In the genomic region with DNA sequence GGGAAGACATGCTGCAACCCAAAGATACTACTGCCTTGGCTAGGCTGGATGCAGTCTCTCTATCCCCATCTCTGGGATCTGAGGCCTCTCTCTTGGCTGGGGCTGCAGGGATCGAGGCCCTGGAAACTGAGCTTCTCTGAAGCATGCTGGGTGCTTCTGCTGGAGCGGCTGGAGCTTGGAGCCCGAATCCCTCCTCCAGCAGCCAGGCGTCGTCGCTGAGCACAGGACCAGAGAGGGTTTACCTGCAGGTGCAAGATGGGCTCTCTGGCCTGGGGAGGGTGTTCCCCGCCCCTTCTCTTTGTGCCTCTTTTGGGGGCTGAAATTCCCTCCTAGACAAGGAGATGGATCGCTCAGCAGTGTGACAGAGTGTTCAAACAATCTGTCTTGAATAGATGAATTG, we compare ENCODE assay signal across 17 mouse cellular contexts. TPM values are rescaled to one million over a fixed set of nuclear protein-coding genes. Genes with fewer than 3 reads are reported as not detected.
DNase-seq lines count a peak whose midpoint lies in the region; ATAC-seq and TF ChIP-seq lines count a peak whose summit lies in the region.
"Had no signal": no experiment of that assay in that cellular context is flagged by ENCODE, and none has a peak within 500 bp of the region (broad histone marks: within the 10 kb centered on the region; RNA-seq: fewer than 3 reads in every experiment).

No protein-coding gene starts in this region.

- TF ChIP-seq CTCF in layer of hippocampus, adult 2 months (conservative IDR thresholded peaks at IDR 0.05): peak; percentile 52
- peak; percentile 58 for TF ChIP-seq CTCF in hindbrain, postnatal 0 days (IDR thresholded peaks at IDR 0.05; ENCODE audit: low read depth)
- TF ChIP-seq CTCF in olfactory bulb, adult 2 months (IDR thresholded peaks at IDR 0.05; ENCODE audit: insufficient read depth, low read depth, low read length): peak; percentile 34; the same call in 1 of the 2 replicates

- no peak for DNase-seq in layer of hippocampus, adult 2 months (ENCODE audit: low spot score in 2 of 2)
- DNase-seq in layer of hippocampus, adult 8-10 months (ENCODE audit: low spot score in 2 of 2): no peak
- peak; percentile 59 for DNase-seq in forebrain, embryonic 14.5 days (ENCODE audit: low spot score)
- peak; percentile 55 for DNase-seq in hindbrain, postnatal 0 days (ENCODE audit: low spot score)
- DNase-seq in lung, postnatal 25 days (ENCODE audit: low spot score): no peak
- DNase-seq in cerebellum, adult 18-20 months: no peak
- DNase-seq: gastrocnemius, postnatal 25 days; layer of hippocampus, postnatal 36 days; lung, adult 18-20 months had no signal

- H3K9ac ChIP-seq in forebrain, embryonic 14.5 days (ENCODE audit: low read length): peak overlapping the region; percentile 77
- peak overlapping the region; percentile 24; the same call in 1 of the 2 replicates for H3K9ac ChIP-seq in hindbrain, postnatal 0 days (replicated peaks; ENCODE audit: low read length)
- H3K9ac ChIP-seq: heart, embryonic 13.5 days; stomach, embryonic 15.5 days had no signal

- H3K4me2 ChIP-seq in forebrain, embryonic 14.5 days (ENCODE audit: low read length): peak overlapping the region; percentile 61
- peak overlapping the region; percentile 66 for H3K4me2 ChIP-seq in hindbrain, postnatal 0 days (ENCODE audit: low read depth, low read length)
- H3K4me2 ChIP-seq: heart, embryonic 13.5 days; stomach, embryonic 15.5 days had no signal

- WGBS in forebrain, embryonic 14.5 days: 2% methylated on average over 8 of the region's 8 CpGs
- 13% methylated on average over 8 of the region's 8 CpGs for WGBS in hindbrain, postnatal 0 days
- WGBS in olfactory bulb, adult 2 months: 24% methylated on average over 8 of the region's 8 CpGs

- H3K27me3 ChIP-seq in forebrain, embryonic 14.5 days (replicated peaks; ENCODE audit: control insufficient read depth, insufficient read depth, low read length): peaks cover 85% of the 10 kb centered on the region
- peaks cover 15% of the 10 kb centered on the region for H3K27me3 ChIP-seq in hindbrain, postnatal 0 days (ENCODE audit: insufficient read depth, low read length)

- no peaks in the 10 kb centered on the region for H3K9me3 ChIP-seq in forebrain, embryonic 14.5 days (replicated peaks; ENCODE audit: control insufficient read depth, low read length)
- H3K9me3 ChIP-seq in hindbrain, postnatal 0 days (ENCODE audit: low read length): no peaks in the 10 kb centered on the region
- H3K9me3 ChIP-seq: embryonic facial prominence, embryonic 10.5 days; heart, embryonic 13.5 days; stomach, embryonic 15.5 days had no signal

- H3K27ac ChIP-seq in layer of hippocampus, adult 2 months: no peak overlapping the region
- H3K27ac ChIP-seq in forebrain, embryonic 14.5 days (ENCODE audit: low read depth, low read length): peak overlapping the region; percentile 94; the same call in 1 of the 2 replicates
- peak overlapping the region; percentile 28; the same call in 1 of the 2 replicates for H3K27ac ChIP-seq in hindbrain, postnatal 0 days
- H3K27ac ChIP-seq in olfactory bulb, adult 2 months (ENCODE audit: insufficient read depth, low read depth, low read length): peak overlapping the region; percentile 8; the same call in 1 of the 2 replicates
- H3K27ac ChIP-seq: embryonic facial prominence, embryonic 10.5 days; heart, embryonic 13.5 days; kidney, postnatal 0 days; stomach, embryonic 15.5 days had no signal

- no peak for ATAC-seq in forebrain, embryonic 14.5 days
- ATAC-seq in hindbrain, postnatal 0 days: no peak
- ATAC-seq in megakaryocyte-erythroid progenitor cell, adult 5-6 weeks (replicated peaks; ENCODE audit: low FRiP score, low TSS enrichment, poor library complexity, severe bottlenecking): no peak

- peak overlapping the region; percentile 9; the same call in 1 of the 2 replicates for H3K4me3 ChIP-seq in layer of hippocampus, adult 2 months
- peak overlapping the region; percentile 50 for H3K4me3 ChIP-seq in forebrain, embryonic 14.5 days (ENCODE audit: low read depth, low read length)
- peak overlapping the region; percentile 59 for H3K4me3 ChIP-seq in hindbrain, postnatal 0 days (ENCODE audit: low read length)
- peak overlapping the region; percentile 54 for H3K4me3 ChIP-seq in olfactory bulb, adult 2 months (ENCODE audit: insufficient read depth, low read depth, low read length)
- H3K4me3 ChIP-seq: embryonic facial prominence, embryonic 10.5 days; heart, embryonic 13.5 days; stomach, embryonic 15.5 days had no signal

- no peak for TF ChIP-seq POLR2A in olfactory bulb, adult 2 months (IDR thresholded peaks at IDR 0.05; ENCODE audit: insufficient read depth, low read depth, low read length)

- no peaks in the 10 kb centered on the region for H3K36me3 ChIP-seq in forebrain, embryonic 14.5 days (ENCODE audit: control insufficient read depth, insufficient read depth, low read length)
- H3K36me3 ChIP-seq in hindbrain, postnatal 0 days (ENCODE audit: insufficient read depth, low read length): no peaks in the 10 kb centered on the region
- H3K36me3 ChIP-seq: embryonic facial prominence, embryonic 10.5 days; heart, embryonic 13.5 days; stomach, embryonic 15.5 days had no signal

- peaks cover 24% of the 10 kb centered on the region; the same call in 1 of the 2 replicates for H3K4me1 ChIP-seq in forebrain, embryonic 14.5 days (ENCODE audit: control insufficient read depth, insufficient read depth, low read length)
- H3K4me1 ChIP-seq in hindbrain, postnatal 0 days (ENCODE audit: insufficient read depth, low read length): peaks cover 17% of the 10 kb centered on the region
- H3K4me1 ChIP-seq in olfactory bulb, adult 2 months (ENCODE audit: control insufficient read depth, insufficient read depth, low read length): peaks cover 42% of the 10 kb centered on the region

RNA-seq across cellular contexts. Expression of gene Grik3, which starts 2.6 kb away (rescaled TPM):
- 10 to 100 TPM; 24.8 to 25.3 TPM for total RNA-seq in layer of hippocampus, adult 2 months (2021)
- total RNA-seq in layer of hippocampus, adult 8-10 months (2022): 10 to 100 TPM; 24.6 to 30.4 (median 26.8) TPM
- polyA plus RNA-seq in forebrain, embryonic 14.5 days (2014; fragmentation: Nextera tagmentation; extraction: Ambion mirVana): 4.3 and 5.7 TPM in 2 replicates
- 30.1 and 32.0 TPM in 2 replicates for total RNA-seq in hindbrain, postnatal 0 days (2014; rRNA removed)
- polyA plus RNA-seq in hindbrain, postnatal 0 days (2015; fragmentation: Nextera tagmentation; extraction: Ambion mirVana): 4.2 TPM in 2 replicates
- polyA plus RNA-seq in olfactory bulb, adult 2 months (2012; ENCODE audit: insufficient read depth, insufficient read length, low replicate concordance, missing spikeins): 45.0 TPM in 1 of 2 replicates, not detected in the other
- total RNA-seq in megakaryocyte-erythroid progenitor cell, adult 5-6 weeks (2014; fragmentation: Nextera tagmentation): not detected in 2 replicates
- not detected in 2 replicates for total RNA-seq in megakaryocyte-erythroid progenitor cell, adult 5-6 weeks (2017)
- total RNA-seq: megakaryocyte progenitor cell, adult 5-6 weeks; neutrophil, adult 5-6 weeks had no signal

Comparison
In these comparisons a context has a peak if more than half of its experiments do, and no peak if none do; other contexts are left out.
1. DNase-seq: peak in forebrain, embryonic 14.5 days (single experiment) and hindbrain, postnatal 0 days (single experiment); none in layer of hippocampus, adult 2 months (0 of 2), layer of hippocampus, adult 8-10 months (0 of 2), lung, postnatal 25 days (single experiment) and cerebellum, adult 18-20 months (0 of 2).
2. H3K4me3 ChIP-seq: peak in every context shown above with its lines; median percentile 59 in hindbrain, postnatal 0 days; 54 in olfactory bulb, adult 2 months; 50 in forebrain, embryonic 14.5 days; 9 in layer of hippocampus, adult 2 months.
3. RNA of gene Grik3, which starts 2.6 kb away (total RNA-seq): 30.1 to 32.0 TPM in hindbrain, postnatal 0 days, 24.6 to 30.4 TPM in layer of hippocampus, adult 8-10 months and 24.8 to 25.3 TPM in layer of hippocampus, adult 2 months; not detected in megakaryocyte-erythroid progenitor cell, adult 5-6 weeks; every median in the first group is over 10 times any median in the second.
4. Peak in every context shown above with its lines, with median percentiles within 50 percentile points of each other: CTCF ChIP-seq.